Mouse (Mus musculus): ENCODE measurements at regions not wholly inside any gene's neighbourhood (a gene's known extent, or its start where the extent isn't known, plus 50 kb on each side); places are given as distances from the start of the nearest gene placed in this dataset.
A peak's percentile ranks its signal among the peaks of the same experiment; 100 is the strongest.

GRCm38 (mm10) chr4:110125067-110125784 lies 147.4 kb downstream of the Dmrta2 start:
- DNase-seq (ENCODE audit: low spot score): peak; percentile 51

GRCm38 (mm10) chr4:110127941-110128520 lies 150.2 kb downstream of the Dmrta2 start:
- DNase-seq (ENCODE audit: low spot score): peak; percentile 68

GRCm38 (mm10) chr4:110128918-110129317 lies 151.1 kb downstream of the Dmrta2 start:
- DNase-seq (ENCODE audit: low spot score): peak; percentile 79

GRCm38 (mm10) chr4:110129518-110129917 lies 151.7 kb downstream of the Dmrta2 start:
- DNase-seq (ENCODE audit: low spot score): no peak

GRCm38 (mm10) chr4:110132061-110132460 lies 154.2 kb downstream of the Dmrta2 start:
- DNase-seq (ENCODE audit: low spot score): peak; percentile 73

GRCm38 (mm10) chr4:110134036-110134435 lies 156.2 kb downstream of the Dmrta2 start:
- DNase-seq (ENCODE audit: low spot score): peak; percentile 70

GRCm38 (mm10) chr4:110145229-110145628 lies 167.4 kb downstream of the Dmrta2 start:
- DNase-seq (ENCODE audit: low spot score): no peak

GRCm38 (mm10) chr4:110152103-110152946 lies 174.5 kb downstream of the Dmrta2 start:
- peak; percentile 85 for DNase-seq (ENCODE audit: low spot score)

All from embryo, embryonic 10 days (tissue).